Mouse (Mus musculus) liver, embryonic 14.5 days (tissue): ENCODE data around the gene Ythdf1. TPM values are rescaled to one million over a fixed set of nuclear protein-coding genes. Genes with fewer than 3 reads are reported as not detected.

Experiments
- ATAC-seq: fragments of 200-750 bp; cut with Nextera tagmentation; 2 replicates; pipeline ENCODE4 v1.8.0; 2017; ENCODE audit warnings: moderate number of reproducible peaks, mild to moderate bottlenecking, moderate library complexity; ENCODE audit not compliant: insufficient read depth
- DNase-seq, 3 experiments: peaks; one replicate each; pipeline ENCODE4 v3.0.0-alpha.2; 2012 to 2013; ENCODE audit warnings: low read depth in 3 of 3, low spot score in 3 of 3
- H3K27ac ChIP-seq: fragments of 300-500 bp; sonication (generic); 2 replicates; pipeline ENCODE4 v1.5.1; 2014; ENCODE audit warnings: moderate library complexity, mild to moderate bottlenecking, control low read depth, inconsistent platforms
- H3K27me3 ChIP-seq: fragments of 300-500 bp; sonication (generic); 2 replicates; pipeline ENCODE4 v1.6.1; 2014; ENCODE audit warnings: mild to moderate bottlenecking, low read length, moderate library complexity; ENCODE audit not compliant: control insufficient read depth, insufficient read depth
- H3K36me3 ChIP-seq: fragments of 300-500 bp; sonication (generic); replicated peaks from 2 replicates; pipeline ENCODE4 v1.6.1; 2014; ENCODE audit warnings: low read depth; ENCODE audit not compliant: control insufficient read depth, insufficient read depth
- H3K4me1 ChIP-seq, 2 experiments: fragments of 200-500 bp in 1 of 2; fragments of 300-500 bp in 1 of 2; sonication (generic) in 1 of 2; replicated peaks; 2 replicates each; pipeline ENCODE4 v1.6.1; 2012 to 2014; ENCODE audit warnings: antibody characterized with exemption in 1 of 2, inconsistent platforms in 1 of 2, low read length in 1 of 2; ENCODE audit not compliant: control insufficient read depth in 2 of 2, insufficient read depth in 2 of 2
- H3K4me2 ChIP-seq: fragments of 300-500 bp; sonication (generic); 2 replicates; pipeline ENCODE4 v1.6.1; 2014; ENCODE audit warnings: low read depth, mild to moderate bottlenecking, control low read depth, moderate library complexity
- H3K4me3 ChIP-seq, 2 experiments: fragments of 200-500 bp in 1 of 2; fragments of 300-500 bp in 1 of 2; sonication (generic) in 1 of 2; 2 replicates each; pipeline ENCODE4 v1.5.1; 2012 to 2014; ENCODE audit warnings: low read depth in 2 of 2, low read length in 2 of 2, mild to moderate bottlenecking in 2 of 2, control low read depth in 1 of 2, inconsistent platforms in 1 of 2, moderate library complexity in 1 of 2; ENCODE audit not compliant: insufficient read depth in 1 of 2
- H3K9ac ChIP-seq: fragments of 300-500 bp; sonication (generic); replicated peaks from 2 replicates; pipeline ENCODE4 v1.6.1; 2014; ENCODE audit warnings: mild to moderate bottlenecking, control low read depth, moderate library complexity
- H3K9me3 ChIP-seq: fragments of 300-500 bp; sonication (generic); 2 replicates; pipeline ENCODE4 v1.6.1; 2016; ENCODE audit warnings: low read length, mixed read lengths; ENCODE audit not compliant: control insufficient read depth
- CTCF ChIP-seq: IDR thresholded peaks from 2 replicates; pipeline ENCODE4 v1.5.1; 2016; ENCODE audit warnings: antibody characterized with exemption, low read depth, control low read depth
- EP300 ChIP-seq: IDR thresholded peaks from 2 replicates; pipeline ENCODE4 v1.6.1; 2016; ENCODE audit warnings: antibody characterized with exemption, low read depth
- whole genome bisulfite sequencing: fragments of 180-500 bp; shearing (Covaris S2); extraction: QIAGEN DNeasy Blood & Tissue Kit; methylation state at CpG from one replicate; pipeline ENCODE4 v1.1.7; 2014; ENCODE audit not compliant: insufficient replicate concordance; 5-methylcytosine and 5-hydroxymethylcytosine counted together
- polyA plus RNA-seq, 2 experiments: library from polyadenylated mRNA; depleted of rRNA in 1 of 2; stranded (reverse) in 1 of 2; unstranded in 1 of 2; fragments of >200 nt; fragmentation: Nextera tagmentation in 1 of 2; extraction: Ambion mirVana in 1 of 2; gene quantifications; 2 replicates each; pipeline versions ENCODE4 v1.2.1 to v1.2.3; 2012 to 2014

Ythdf1 gene
- polyA plus RNA-seq, 2 experiments, result 18.5 to 22.7 TPM

GRCm38 (mm10) chr2:180925176-180925575, 4.4 kb upstream of the Ythdf1 start:
- Histone ChIP-seq H3K27ac (no peak overlapping the region), H3K4me1 (peaks cover 0 to 5% of the 10 kb centered on the region in 2 experiments; a peak in 3 of 4 replicates), H3K4me3 (no peak overlapping the region), H3K4me2 (no peak overlapping the region), H3K9ac (no peak overlapping the region), H3K36me3 (no peaks in the 10 kb centered on the region), H3K9me3 (no peaks in the 10 kb centered on the region), H3K27me3 (no peaks in the 10 kb centered on the region)
- WGBS, result 3% methylated on average over 4 of the region's 4 CpGs
- ATAC-seq (no peak), DNase-seq (peak; percentile 34 to 44 (median 38))
- peak; percentile 95 for TF ChIP-seq CTCF
- no peak for TF ChIP-seq EP300

GRCm38 (mm10) chr2:180922739-180923138, 2.0 kb upstream of the Ythdf1 start:
- DNase-seq (no peak), ATAC-seq (no peak)
- no peak overlapping the region for H3K9ac ChIP-seq
- H3K4me3 ChIP-seq, result no peak overlapping the region
- H3K4me2 ChIP-seq, result no peak overlapping the region
- no peak overlapping the region for H3K27ac ChIP-seq
- H3K4me1 ChIP-seq, result peaks cover 2 to 8% of the 10 kb centered on the region in 2 experiments; a peak in 3 of 4 replicates
- H3K36me3 ChIP-seq, result peaks cover 8% of the 10 kb centered on the region
- WGBS, result 70% methylated on average over 6 of the region's 6 CpGs
- H3K9me3 ChIP-seq, result no peaks in the 10 kb centered on the region
- TF ChIP-seq EP300 (no peak), CTCF (no peak)
- no peaks in the 10 kb centered on the region for H3K27me3 ChIP-seq

GRCm38 (mm10) chr2:180919913-180920809, 588 bp downstream of the Ythdf1 start:
- Histone ChIP-seq H3K27ac (peak overlapping the region; percentile 24; the same call in 1 of the 2 replicates), H3K27me3 (no peaks in the 10 kb centered on the region), H3K4me3 (peak overlapping the region; percentile 92 to 94), H3K4me2 (peak overlapping the region; percentile 76), H3K36me3 (peaks cover 29% of the 10 kb centered on the region), H3K4me1 (peaks cover 2 to 12% of the 10 kb centered on the region in 2 experiments; a peak in 3 of 4 replicates), H3K9ac (peak overlapping the region; percentile 97), H3K9me3 (no peaks in the 10 kb centered on the region)
- DNase-seq (no peak), ATAC-seq (peak; percentile 12)
- WGBS, result under 1% methylated on average over 61 of the region's 61 CpGs
- no peak for TF ChIP-seq CTCF
- TF ChIP-seq EP300, result no peak

GRCm38 (mm10) chr2:180915886-180916433, 4.8 kb downstream of the Ythdf1 start:
- Histone ChIP-seq H3K9ac (no peak overlapping the region), H3K27me3 (no peaks in the 10 kb centered on the region), H3K4me3 (no peak overlapping the region), H3K27ac (no peak overlapping the region), H3K4me2 (no peak overlapping the region), H3K9me3 (no peaks in the 10 kb centered on the region), H3K4me1 (peaks cover 2 to 7% of the 10 kb centered on the region in 2 experiments; a peak in 2 of 4 replicates), H3K36me3 (peaks cover 63% of the 10 kb centered on the region)
- no peak for ATAC-seq
- TF ChIP-seq CTCF (no peak), EP300 (no peak)
- DNase-seq, result no peak
- 59% methylated on average over 3 of the region's 3 CpGs for WGBS

- Histone ChIP-seq H3K4me2 (no peak overlapping the region), H3K9me3 (no peaks in the 10 kb centered on the region), H3K9ac (no peak overlapping the region), H3K36me3 (peaks cover 59% of the 10 kb centered on the region), H3K4me1 (peaks cover 0 to 2% of the 10 kb centered on the region in 2 experiments; a peak in 1 of 4 replicates), H3K27ac (no peak overlapping the region), H3K27me3 (no peaks in the 10 kb centered on the region), H3K4me3 (no peak overlapping the region)
- no peak for DNase-seq
- 84% methylated on average over 12 of the region's 12 CpGs for WGBS
- ATAC-seq, result no peak
- no peak for TF ChIP-seq EP300
- no peak for TF ChIP-seq CTCF
Observed at GRCm38 (mm10) chr2:180910928-180911327, 9.8 kb downstream of the Ythdf1 start.
